Mouse (Mus musculus) CD8-positive naive resting alpha-beta T cell, adult 2 months (primary cell): ENCODE measurements around the gene Ubl7.

Experiments
- DNase-seq, 2 experiments: peaks; one replicate each; pipeline ENCODE4 v3.0.0; 2022; ENCODE audit warnings: low read depth in 2 of 2, low spot score in 2 of 2

Ubl7 gene

DNA sequence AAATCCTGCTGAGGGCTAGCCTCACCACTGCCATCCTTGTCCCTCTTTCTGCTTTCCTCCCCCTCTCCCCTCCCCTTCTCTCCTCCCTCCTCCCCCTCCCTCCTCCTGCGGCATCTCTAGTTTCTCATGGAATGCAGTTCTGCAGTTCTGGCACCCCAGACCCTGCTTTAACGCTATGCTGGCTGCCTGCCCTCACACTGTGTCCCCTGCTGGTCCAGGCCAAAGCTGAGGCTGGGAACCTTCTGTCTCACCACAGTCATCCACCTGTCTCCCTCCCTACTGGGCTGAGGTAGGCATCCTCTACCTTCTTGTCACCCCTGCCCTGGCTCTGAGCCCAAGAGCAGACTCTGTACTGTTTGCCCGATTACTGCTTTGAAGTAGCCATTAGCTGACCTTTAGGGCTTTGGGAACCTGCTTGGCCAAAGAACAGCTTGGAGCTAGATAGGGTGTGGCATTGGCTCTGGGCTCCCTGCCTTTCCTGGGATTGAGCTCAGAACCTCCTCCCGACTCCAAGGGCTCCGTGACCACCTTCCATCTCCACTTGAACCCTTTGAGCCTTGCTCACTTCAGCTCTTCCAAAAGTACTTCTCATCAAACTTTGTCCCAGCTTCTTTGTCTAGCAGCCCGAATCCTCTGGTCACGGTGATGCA lies 36.7 kb downstream of the Ubl7 start:
- no peak for DNase-seq

DNA sequence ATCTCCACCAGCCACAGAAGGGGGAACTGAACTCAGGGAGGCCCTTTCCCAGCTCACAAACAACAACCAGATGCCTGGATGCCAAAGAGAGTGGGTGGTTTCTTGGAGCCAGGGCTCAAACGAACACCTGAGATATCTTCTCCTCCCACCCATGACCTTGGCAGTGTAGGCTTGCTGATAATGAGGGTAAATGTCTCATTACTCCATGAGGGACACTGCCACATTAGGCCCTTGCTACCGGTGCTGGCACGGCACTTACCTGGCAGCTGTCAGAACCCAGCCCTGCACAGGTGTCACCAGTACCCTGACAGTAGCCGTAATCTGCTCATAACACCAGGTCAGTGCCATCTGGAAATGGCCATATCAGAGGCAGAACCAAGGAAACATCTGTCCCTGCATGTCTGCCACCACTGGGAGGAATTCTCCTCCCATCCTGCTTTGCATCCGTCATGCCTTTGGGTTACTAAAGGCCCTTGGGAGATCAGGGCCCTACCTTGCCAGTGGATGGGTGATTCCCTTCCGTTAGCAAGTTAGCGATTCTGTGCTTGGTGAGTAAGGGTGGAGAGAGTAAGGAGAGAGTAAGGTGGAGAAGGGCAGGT lies 37.7 kb downstream of the Ubl7 start:
- no peak for DNase-seq

DNA sequence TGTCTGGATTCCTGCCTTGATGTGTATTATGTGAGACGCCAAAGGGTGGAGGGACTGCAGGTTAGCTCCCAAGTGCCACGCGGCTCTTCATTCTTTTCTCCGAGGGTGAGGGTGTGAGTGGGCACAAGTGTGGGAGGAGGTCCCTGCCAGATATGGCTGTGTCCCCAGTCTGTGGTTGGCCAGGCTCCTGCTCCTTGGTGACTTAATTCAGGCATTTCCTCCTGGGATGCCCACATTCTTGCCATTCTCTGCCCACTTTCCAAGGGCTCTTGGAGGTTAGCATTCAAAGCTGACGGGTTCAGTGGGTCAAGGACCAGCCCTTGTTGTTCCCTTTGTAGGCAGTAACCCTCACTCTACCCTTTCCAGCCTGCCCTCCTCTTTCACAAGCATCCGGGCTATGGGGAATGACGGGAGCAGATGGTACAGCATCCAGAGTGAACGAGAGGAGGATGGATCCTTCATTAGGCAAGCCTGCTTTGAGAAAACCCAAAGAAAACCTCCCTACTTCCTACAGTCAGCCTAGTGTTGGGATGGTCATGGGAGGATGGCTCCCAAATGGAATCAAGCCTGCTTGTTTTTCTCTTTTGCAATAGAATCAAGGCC lies 38.4 kb downstream of the Ubl7 start:
- no peak for DNase-seq

DNA sequence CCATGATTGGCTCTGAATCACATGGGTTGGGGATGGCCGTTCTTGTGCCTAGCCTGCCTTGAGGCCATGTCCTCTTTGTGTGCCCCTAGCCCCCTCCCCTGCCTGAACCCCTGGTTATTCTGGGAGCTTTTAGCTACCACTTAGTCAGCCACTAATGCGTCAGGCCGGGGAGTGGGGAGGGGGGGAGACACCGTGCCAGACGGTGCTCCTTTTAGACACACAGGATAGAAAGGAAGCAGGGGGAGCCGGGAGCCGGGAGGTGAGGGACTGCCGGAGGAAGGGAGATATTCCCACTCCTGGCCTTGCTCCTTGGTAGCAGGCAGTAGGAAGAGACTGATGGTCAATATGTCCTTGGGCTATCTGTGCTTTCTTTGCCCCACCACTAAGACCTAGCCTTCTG lies 39.1 kb downstream of the Ubl7 start:
- no peak for DNase-seq

DNA sequence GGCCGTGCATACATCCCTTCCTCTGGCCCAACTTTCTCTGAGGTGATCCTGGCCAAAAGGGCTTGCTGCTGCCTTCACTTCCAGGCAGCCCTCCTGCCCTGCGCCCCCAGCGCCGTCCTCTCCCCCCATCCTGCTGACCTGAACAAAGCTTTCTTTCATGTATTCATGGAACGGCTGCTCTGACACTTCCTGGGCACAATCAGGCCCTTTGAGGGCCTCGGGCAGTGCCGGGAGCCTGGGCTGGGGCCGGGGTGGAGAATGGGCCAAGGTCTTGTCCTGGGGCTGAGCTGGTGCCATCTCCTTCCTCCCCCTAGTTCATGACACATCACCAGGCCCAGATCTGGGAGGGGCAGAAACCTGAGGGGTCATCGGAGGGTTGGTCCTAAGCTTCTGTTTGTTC lies 39.7 kb downstream of the Ubl7 start:
- no peak for DNase-seq

DNA sequence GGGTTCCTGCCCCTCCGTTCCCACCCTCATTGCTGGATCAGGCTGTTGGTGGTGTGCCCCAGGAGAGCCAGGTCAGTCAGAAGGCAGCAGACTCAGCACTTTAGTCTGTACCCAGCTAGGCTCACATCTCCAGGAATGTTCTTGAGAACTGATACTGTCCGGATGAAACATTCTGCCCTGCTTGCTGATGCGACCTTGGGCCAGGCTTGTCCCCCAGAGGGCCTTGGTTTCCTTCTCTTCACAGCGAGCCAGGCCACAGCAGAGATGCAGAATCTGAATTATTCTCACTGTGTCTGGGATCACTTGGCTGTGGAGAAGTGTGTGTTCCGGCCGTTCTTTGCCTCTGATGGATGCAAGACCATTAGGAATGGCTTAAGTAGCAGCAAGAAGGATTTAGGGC lies 41.2 kb downstream of the Ubl7 start:
- no peak for DNase-seq

DNA sequence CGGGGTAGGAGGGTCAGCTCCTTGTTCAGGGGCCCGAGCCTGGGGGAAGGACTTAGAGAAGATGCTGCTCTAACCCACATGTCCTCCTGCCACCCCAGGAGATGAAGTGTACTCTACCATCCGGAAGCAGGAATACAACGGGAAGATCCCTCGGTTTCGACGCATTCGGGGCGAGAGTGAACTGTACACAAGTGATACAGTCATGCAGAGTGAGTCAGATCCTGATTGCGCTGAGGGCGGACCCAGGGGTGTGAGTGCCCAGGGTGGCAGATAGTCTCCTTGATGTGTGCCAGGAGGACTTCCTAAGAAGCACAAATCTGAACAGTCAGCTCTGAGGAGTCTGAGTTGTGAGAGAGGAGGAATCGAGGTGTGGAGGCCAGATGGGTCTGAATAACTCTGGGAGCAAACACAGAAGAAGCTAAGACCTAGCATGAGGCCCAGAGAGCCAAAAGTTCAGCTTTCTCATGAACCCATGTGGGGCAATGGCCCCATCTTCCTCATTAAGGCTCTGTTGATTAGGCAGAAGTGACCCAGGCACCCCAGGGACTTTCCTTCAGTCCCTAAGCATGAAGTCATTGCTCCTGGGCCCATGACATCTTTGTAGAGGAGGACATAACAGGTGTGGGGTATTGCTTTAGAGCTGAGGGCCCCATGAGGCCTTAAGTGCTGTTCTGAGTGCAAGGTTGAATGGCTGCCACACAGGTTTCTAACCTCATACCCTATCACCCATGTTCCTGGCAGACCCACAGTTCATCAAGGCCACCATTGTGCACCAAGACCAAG lies 44.4 kb downstream of the Ubl7 start:
- DNase-seq = no peak

DNA sequence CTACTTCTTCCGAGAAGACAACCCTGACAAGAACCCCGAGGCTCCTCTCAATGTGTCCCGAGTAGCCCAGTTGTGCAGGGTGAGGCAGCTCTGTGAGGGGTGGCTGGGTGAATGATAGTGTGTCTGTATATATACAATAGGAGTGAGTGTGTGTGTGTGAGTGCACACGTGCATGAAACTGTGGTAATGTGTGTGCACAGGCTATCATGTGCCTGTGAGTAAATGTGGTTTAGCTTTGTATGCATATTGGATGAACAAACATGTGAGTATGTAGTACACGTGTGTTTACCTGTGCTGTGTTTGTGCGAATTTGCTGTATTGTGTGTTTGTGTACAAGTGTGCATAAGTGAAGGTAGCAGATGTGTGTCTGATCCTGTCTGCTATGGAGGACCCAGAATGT lies 45.0 kb downstream of the Ubl7 start:
- DNase-seq = no peak

DNA sequence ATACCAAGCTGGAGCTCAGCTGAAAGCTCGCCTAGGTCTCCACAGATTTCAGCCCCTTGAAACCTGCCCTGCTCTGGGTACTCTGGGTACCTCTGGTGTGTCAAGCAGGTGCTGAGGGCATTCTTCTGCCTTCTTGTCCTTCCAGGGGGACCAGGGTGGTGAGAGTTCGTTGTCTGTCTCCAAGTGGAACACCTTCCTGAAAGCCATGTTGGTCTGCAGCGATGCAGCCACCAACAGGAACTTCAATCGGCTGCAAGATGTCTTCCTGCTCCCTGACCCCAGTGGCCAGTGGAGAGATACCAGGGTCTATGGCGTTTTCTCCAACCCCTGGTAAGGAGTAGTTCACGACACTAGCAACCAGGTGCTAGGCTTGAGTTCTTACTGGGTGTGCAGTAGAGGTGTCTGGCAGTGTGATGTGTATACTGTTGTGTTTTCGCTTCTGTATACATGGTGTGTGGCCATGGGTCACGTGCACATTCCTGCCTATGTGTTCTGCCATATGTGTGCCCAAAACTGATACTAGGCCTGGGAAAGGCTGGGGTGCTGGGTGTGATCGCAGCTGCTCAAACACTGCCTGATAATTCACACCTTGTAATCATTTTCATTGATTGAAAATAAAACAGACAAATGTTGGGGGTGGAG lies 45.5 kb downstream of the Ubl7 start:
- DNase-seq = no peak

DNA sequence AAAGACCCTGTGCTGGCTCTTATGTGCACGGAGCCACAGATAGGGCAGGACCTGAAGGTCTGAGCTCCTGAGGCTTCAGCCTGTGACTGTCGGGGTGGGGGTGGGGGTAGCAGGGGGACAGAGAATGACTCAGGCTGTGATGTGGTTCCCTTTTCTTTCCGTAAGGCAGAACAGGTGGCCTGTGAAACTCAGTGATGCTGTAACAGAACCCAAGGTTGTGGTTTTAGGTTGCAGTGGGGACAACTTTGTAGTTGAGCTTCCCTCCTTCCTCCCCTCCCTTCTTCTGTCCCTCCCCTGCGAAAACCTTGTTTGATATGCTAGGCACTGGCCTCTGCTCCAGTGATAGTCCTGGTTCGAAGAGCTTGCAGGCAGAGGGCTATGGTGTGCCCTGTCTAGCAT lies 46.1 kb downstream of the Ubl7 start:
- DNase-seq = peak; percentile 54 to 63

DNA sequence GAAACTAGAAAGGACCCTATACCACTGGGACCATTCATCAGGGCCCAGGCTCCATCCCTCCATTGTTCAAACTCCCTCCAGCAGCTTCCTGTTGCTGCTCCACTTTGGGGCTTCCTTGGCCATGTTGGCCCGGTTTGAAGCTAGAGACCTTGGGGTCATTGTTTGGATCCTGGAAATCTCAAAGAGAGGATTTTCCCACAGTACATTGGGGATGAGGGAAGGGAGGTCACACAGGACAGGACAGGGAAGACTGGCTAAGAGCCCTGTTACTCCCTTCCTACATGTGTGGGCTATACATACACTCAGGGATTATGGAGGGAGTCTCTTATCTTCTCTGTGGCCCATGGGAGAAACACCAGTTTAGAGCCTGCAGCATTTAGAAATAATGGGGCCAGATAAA lies 47.8 kb downstream of the Ubl7 start:
- no peak for DNase-seq

DNA sequence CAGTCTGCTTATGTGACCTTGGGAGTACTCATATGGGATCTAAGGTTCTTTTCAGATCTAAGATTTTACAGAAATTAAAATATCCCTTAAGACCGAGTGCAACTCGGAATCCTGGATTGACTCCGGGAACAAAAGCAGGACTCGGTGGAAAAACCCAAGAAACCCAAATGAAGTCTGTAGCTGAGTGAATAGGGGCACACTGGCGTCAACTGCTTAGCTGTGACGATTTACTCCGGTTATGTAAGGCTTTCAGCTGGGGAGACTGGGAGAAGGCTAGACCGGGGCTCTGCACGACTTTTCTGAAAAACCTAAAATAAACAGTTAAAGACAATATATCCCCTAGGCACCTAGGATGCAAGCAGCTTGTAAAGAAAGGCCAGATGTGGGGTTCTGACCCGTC lies 48.6 kb downstream of the Ubl7 start:
- DNase-seq = no peak

DNA sequence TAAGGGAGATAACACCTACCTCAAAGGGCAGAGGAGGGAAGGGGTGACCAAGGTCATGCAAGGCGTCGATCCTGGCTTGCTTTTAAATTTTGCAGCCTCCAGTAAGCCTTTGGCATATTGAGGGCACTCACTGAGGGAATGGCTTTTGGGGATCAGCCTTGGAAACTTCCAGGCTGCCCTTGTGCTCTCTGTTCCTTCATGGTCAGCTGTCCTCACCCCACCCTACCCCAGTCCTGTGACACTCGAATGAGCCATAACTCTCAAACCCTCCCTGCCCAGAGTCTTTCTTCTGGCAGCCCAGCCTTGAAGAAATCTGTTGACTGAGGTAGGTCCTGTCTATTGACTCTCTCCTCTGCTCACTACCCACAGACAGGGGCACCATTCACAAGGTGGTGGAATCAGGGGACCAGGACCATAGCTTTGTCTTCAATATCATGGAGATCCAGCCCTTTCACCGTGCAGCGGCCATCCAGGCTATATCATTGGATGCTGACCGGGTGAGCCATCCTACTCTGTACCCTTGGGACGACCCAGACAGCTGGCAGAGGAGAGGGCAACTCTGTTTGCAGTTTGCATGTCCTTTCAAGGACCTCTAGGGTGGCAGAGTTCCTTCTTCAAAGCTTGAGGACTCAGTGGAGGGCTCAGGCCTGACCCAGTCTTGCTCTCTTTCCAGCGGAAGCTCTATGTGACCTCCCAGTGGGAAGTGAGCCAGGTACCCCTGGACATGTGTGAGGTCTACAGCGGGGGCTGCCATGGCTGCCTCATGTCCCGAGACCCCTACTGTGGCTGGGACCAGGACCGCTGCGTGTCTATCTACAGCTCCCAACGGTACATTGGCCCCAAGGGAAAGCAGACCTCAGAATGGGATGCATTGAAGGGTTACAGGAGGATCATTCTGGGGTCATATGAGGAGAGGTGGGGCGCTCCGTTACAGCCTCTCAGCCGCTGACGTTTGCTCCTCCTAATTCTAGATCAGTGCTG lies 49.4 kb downstream of the Ubl7 start:
- no peak for DNase-seq

DNA sequence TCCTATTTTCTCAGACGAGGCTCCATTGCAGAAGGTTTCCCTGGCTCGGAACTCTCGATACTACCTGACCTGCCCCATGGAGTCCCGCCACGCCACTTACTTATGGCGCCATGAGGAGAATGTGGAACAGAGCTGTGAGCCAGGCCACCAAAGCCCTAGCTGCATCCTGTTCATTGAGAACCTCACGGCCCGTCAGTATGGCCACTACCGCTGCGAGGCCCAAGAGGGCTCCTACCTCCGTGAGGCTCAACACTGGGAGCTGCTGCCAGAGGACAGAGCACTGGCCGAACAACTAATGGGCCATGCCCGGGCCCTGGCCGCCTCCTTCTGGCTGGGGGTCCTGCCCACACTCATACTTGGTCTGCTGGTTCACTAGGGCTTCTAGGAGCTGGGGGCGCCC lies 50.4 kb downstream of the Ubl7 start:
- no peak for DNase-seq

DNA sequence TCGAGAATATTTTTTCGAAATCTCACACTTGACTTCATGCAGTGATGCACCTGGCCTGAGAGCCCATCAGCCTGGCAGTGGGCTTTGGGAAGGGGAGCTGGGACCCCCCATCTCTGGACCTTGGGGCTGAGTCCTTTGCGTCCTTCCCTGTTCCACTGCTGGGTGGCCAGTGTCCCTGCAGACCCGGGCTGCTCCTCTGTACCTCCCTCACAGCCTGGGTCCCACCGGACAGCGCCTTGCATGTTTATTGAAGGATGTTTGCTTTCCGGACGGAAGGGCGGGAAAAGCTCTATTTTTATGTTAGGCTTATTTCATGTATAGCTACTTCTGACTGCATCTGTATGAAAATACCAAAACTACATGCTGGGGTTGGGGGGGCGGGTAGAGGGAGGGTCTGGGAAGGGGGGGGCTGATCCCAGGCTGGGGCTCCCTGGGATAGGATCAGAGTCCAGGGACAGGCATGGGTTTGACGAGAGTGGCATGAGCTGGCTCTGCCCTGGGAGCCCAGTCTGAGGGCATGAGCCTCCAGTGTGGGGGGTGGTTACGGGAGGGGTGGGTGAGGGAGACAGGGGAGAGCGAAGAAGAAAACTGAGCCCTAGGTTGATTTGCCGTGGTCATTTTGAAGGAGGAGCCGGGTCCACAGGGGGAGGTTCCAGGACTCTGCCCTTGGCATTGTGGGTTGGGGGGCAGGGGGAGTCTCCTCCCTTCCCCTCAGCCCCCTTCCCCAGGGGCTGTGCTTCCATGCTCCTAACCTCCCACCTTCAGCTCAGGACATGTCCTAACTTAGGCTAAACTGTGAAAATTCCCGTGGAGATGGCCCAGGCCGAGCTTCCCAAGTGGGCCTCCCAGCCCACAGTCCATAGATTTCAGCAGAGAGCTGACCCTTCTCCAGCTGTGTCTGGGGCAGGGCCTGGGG lies 51.3 kb downstream of the Ubl7 start:
- DNase-seq = no peak

DNA sequence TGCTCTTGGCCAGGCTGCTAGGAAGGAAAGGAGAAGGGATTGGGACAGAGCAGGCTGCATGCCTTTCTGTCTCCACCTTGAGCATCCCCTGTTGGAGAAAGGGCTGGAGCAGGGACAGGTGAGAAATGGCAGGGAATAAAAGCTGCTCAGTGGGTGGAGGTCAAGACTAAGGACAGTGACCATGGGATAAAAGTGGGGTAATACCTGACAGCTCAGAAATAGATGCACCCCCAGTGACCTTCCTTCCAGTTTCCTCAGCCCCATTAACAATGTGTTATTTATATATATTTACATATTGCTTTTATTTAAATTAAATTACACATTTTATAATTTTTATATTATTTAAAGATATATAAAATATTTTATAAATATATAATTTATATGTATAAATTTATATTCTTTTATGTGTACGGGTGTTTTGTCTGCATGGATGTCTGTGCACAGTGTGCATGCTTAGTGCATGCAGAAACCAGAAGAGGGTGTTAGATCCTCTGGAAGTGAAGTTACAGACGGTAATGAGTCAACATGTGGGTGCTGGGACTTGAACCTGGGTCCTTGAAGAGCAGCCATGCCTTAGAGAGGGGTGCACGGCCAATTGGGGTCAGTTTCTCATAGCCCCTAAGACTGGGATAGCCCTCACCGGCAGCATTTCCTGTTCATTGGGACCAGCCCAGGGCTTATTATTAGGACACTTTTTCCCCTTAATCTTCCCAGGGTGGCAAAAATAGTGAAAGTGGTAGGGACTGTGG lies 52.6 kb downstream of the Ubl7 start:
- no peak for DNase-seq

DNA sequence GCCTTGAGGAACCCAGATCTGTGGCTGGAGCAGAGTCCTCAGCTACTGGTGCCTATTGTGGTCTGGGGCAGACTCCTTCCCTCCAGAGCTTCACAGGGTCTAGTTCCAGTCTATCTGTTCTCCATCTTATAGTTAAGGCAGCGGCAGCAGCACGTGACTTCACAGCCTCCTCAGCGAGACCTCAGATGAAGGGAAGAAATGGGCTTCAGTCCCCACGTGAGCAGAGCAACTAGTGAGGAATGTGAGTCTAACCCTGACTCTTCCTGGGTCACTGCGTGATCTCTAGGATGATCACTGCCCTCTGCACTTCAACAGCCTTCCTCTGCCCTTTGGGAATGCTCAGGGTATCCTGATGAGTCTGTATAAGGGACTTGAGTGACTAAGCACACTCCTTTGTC lies 53.2 kb downstream of the Ubl7 start:
- no peak for DNase-seq

DNA sequence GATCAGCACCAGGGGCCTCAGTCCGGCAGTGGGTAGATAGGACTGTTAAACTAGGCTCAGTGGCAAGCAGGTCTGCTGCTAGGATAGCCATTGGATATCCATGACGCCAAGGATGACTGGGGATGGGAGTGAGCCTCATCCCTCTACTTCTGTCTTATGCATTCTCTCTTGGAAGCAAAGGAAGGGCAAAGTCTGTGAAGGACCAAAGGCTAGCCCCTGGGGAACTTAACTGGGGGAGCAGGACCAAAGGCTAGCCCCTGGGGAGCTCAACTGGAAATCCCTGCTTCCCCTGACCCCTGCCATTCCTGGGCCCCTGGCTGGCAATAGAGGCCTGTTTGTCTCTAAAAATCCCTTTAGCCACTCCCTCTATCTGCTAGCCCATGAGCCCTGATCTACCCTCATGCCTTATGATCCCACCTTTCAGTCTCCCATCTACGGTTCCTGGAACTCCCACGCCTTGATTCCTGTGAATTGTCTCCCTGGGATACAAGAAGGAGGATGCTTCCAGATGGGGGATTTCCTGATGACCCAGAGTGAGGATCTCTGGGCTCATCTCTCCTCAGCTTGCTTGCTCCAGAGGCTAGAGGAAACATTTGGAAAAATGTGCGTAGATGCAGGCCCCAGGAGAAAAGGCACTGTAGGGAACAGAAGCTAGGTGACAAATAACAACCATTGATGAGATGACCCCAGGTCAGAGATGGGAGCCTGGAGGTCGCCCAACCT lies 53.9 kb downstream of the Ubl7 start:
- DNase-seq = no peak
